Mouse (Mus musculus) lung, postnatal 0 days (tissue): Measurements from ENCODE around the gene Lrmda. TPM values are rescaled to one million over a fixed set of nuclear protein-coding genes. Genes with fewer than 3 reads are reported as not detected.

Experiments
- ATAC-seq: fragments of 200-750 bp; cut with Nextera tagmentation; 2 replicates; pipeline ENCODE4 v1.8.0; 2017; ENCODE audit warnings: moderate library complexity
- DNase-seq: peaks from one replicate; pipeline ENCODE4 v3.0.0-alpha.2; 2016; ENCODE audit warnings: low spot score
- H3K27ac ChIP-seq: fragments of 300-500 bp; sonication (generic); 2 replicates; pipeline ENCODE4 v1.5.1; 2014; ENCODE audit warnings: antibody characterized with exemption, mild to moderate bottlenecking, low read length, mixed read lengths
- H3K27me3 ChIP-seq: fragments of 300-500 bp; sonication (generic); replicated peaks from 2 replicates; pipeline ENCODE4 v1.6.1; 2014; ENCODE audit warnings: low read length, mixed read lengths; ENCODE audit not compliant: insufficient read depth
- H3K36me3 ChIP-seq: fragments of 300-500 bp; sonication (generic); 2 replicates; pipeline ENCODE4 v1.6.1; 2014; ENCODE audit warnings: low read length, mixed read lengths; ENCODE audit not compliant: insufficient read depth
- H3K4me1 ChIP-seq: fragments of 300-500 bp; sonication (generic); 2 replicates; pipeline ENCODE4 v1.6.1; 2014; ENCODE audit warnings: antibody characterized with exemption, low read depth, low read length, mixed read lengths; ENCODE audit not compliant: insufficient read depth
- H3K4me2 ChIP-seq: fragments of 300-500 bp; sonication (generic); replicated peaks from 2 replicates; pipeline ENCODE4 v1.6.1; 2014; ENCODE audit warnings: low read depth, mild to moderate bottlenecking, low read length, moderate library complexity, mixed read lengths
- H3K4me3 ChIP-seq: fragments of 300-500 bp; sonication (generic); 2 replicates; pipeline ENCODE4 v1.5.1; 2014; ENCODE audit warnings: low read depth, low read length
- H3K9ac ChIP-seq: fragments of 300-500 bp; sonication (generic); replicated peaks from 2 replicates; pipeline ENCODE4 v1.6.1; 2014; ENCODE audit warnings: low read depth, mild to moderate bottlenecking
- H3K9me3 ChIP-seq: fragments of 300-500 bp; sonication (generic); 2 replicates; pipeline ENCODE4 v1.6.1; 2016; ENCODE audit warnings: low read length, mixed read lengths
- CTCF ChIP-seq: IDR thresholded peaks from 2 replicates; pipeline ENCODE4 v1.5.1; 2016; ENCODE audit warnings: antibody characterized with exemption, mild to moderate bottlenecking
- EP300 ChIP-seq: IDR thresholded peaks from 2 replicates; pipeline ENCODE4 v1.6.1; 2016; ENCODE audit warnings: antibody characterized with exemption, mild to moderate bottlenecking, control low read depth
- WGBS: fragments of 180-500 bp; shearing (Covaris S2); extraction: QIAGEN DNeasy Blood & Tissue Kit; methylation state at CpG from one replicate; pipeline ENCODE4 v1.1.7; 2014; 5-methylcytosine and 5-hydroxymethylcytosine counted together
- polyA plus RNA-seq: library from polyadenylated mRNA; unstranded; fragments of >200 nt; fragmentation: Nextera tagmentation; extraction: Ambion mirVana; gene quantifications from 2 replicates; pipeline ENCODE4 v1.2.1, GENCODE M21; 2015

Gene Lrmda
- polyA plus RNA-seq, 1 experiment from 2014 or later, result 0.86 TPM

DNA sequence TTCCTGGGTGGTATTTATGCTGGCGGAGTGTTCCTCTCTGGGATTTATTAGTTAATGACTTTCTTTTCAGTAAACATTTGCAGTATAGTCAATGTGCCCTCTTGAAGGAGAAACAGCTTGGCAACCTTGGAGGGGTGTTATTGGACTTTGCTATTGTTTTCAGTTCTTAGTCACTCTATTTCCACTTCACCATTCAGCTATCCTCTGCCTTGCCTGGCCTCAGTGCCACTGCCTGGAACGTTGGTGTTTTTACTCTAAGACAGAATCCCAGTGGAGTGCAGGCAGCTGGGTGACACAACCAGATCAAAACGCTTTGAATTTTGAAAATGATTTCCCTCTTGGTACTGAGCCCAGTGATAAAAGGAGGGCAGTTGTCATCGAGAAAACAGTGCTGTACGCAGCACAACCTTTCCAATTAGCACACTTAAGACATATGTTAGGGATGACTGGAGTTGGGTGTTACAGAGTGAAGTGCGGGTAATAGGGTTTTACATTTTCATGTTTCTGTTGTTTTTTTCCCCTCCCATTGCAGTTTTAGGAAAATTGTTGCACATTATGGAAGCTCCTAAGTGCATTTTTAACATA, 345.4 kb downstream of the Lrmda start:
- DNase-seq, result peak; percentile 9
- H3K36me3 ChIP-seq, result no peaks in the 10 kb centered on the region
- no peak overlapping the region for H3K9ac ChIP-seq
- H3K4me2 ChIP-seq, result no peak overlapping the region
- no peaks in the 10 kb centered on the region for H3K4me1 ChIP-seq
- TF ChIP-seq EP300 (no peak), CTCF (no peak)
- H3K4me3 ChIP-seq, result no peak overlapping the region
- WGBS, result 52% methylated on average over 6 of the region's 6 CpGs
- H3K9me3 ChIP-seq, result no peaks in the 10 kb centered on the region
- H3K27me3 ChIP-seq, result no peaks in the 10 kb centered on the region
- ATAC-seq, result no peak
- no peak overlapping the region for H3K27ac ChIP-seq

DNA sequence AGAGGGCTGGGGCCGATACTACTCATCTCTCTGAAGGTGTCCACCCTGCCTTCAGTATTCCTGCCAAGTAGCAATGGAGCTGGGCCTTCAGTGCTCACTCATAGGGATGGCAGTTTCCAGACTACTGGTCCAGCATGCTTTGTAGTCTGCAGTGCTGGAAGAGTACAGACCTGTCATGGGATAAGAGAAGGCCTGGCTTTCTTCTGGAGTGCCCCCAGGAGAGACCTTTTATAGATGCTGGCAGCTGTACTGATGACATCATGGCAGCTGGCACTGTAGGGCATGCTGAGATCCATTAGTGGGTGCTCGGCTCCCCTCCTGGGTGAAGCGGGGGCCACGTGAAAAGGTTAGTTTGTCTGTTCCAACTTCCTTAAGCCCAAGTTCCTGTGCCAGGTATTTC, 348.1 kb downstream of the Lrmda start:
- no peak overlapping the region for H3K4me2 ChIP-seq
- DNase-seq (no peak), ATAC-seq (no peak)
- 79% methylated on average over 4 of the region's 4 CpGs for WGBS
- TF ChIP-seq CTCF, result no peak
- TF ChIP-seq EP300, result no peak
- no peaks in the 10 kb centered on the region for H3K9me3 ChIP-seq
- no peak overlapping the region for H3K4me3 ChIP-seq
- no peak overlapping the region for H3K9ac ChIP-seq
- H3K36me3 ChIP-seq, result no peaks in the 10 kb centered on the region
- no peaks in the 10 kb centered on the region for H3K27me3 ChIP-seq
- H3K4me1 ChIP-seq, result no peaks in the 10 kb centered on the region
- no peak overlapping the region for H3K27ac ChIP-seq

DNA sequence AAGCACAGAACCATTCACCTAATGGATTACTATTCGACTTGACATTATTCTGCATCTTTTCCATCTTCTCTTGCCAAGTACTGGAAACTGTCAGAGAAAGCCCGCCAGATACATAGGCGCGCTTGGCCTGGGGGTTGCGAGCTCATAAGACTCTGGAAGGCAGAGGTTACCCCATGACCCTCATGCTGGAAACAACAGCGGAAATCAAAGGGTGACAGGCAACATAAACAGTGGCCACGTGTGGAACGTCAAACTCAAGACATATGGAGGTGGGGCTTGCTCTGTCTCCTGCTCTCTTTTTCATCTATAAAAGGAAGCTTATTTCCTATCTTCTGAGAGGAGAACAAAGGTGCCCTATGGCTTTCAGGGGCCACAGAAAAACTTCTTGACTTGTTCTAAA, 351.6 kb downstream of the Lrmda start:
- 31% methylated on average over 8 of the region's 8 CpGs for WGBS

GRCm38 (mm10) chr14:22372666-22373360, 353.3 kb downstream of the Lrmda start:
- Histone ChIP-seq H3K27ac (no peak overlapping the region), H3K4me2 (no peak overlapping the region), H3K9ac (no peak overlapping the region), H3K4me3 (no peak overlapping the region), H3K4me1 (no peaks in the 10 kb centered on the region), H3K9me3 (no peaks in the 10 kb centered on the region), H3K27me3 (no peaks in the 10 kb centered on the region), H3K36me3 (no peaks in the 10 kb centered on the region)
- ATAC-seq (no peak), DNase-seq (no peak)
- 79% methylated on average over 9 of the region's 9 CpGs for WGBS
- TF ChIP-seq EP300 (no peak), CTCF (no peak)

More for the DNA sequence above, 351.6 kb downstream of the Lrmda start:
- H3K4me2 ChIP-seq, result no peak overlapping the region
- no peak for TF ChIP-seq EP300
- no peak for TF ChIP-seq CTCF
- no peaks in the 10 kb centered on the region for H3K4me1 ChIP-seq
- H3K27ac ChIP-seq, result no peak overlapping the region
- H3K9ac ChIP-seq, result no peak overlapping the region
- H3K36me3 ChIP-seq, result no peaks in the 10 kb centered on the region
- H3K4me3 ChIP-seq, result no peak overlapping the region
- DNase-seq, result peak; percentile 25
- H3K27me3 ChIP-seq, result no peaks in the 10 kb centered on the region
- ATAC-seq, result peak; percentile 30; the same call in 1 of the 2 replicates
- H3K9me3 ChIP-seq, result no peaks in the 10 kb centered on the region

DNA sequence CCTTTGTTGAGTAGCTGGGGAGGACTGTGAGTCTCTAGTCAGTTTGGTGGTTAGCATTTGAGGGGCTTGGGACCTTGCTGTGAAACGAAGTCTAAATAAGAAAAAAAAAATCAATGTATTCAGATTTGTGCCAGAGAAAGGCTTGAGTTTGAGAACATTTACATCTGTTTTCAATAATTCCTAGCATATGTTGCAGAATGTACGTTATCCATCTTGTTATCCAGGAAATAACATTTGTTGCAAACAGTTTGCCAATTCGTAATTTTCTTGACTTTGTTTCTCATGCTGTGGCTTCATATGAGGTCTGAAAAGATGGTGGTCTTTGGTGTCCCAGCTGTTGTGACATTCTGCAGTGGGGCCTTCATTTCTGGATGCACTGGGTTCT, 353.8 kb downstream of the Lrmda start:
- 72% methylated on average over 3 of the region's 3 CpGs for WGBS
- Histone ChIP-seq H3K9me3 (no peaks in the 10 kb centered on the region), H3K9ac (no peak overlapping the region), H3K27ac (no peak overlapping the region), H3K36me3 (no peaks in the 10 kb centered on the region), H3K27me3 (no peaks in the 10 kb centered on the region), H3K4me2 (no peak overlapping the region), H3K4me3 (no peak overlapping the region), H3K4me1 (no peaks in the 10 kb centered on the region)
- DNase-seq (no peak), ATAC-seq (no peak)
- TF ChIP-seq CTCF (no peak), EP300 (no peak)

- Histone ChIP-seq H3K27ac (no peak overlapping the region), H3K27me3 (no peaks in the 10 kb centered on the region), H3K36me3 (no peaks in the 10 kb centered on the region), H3K9me3 (no peaks in the 10 kb centered on the region), H3K4me1 (no peaks in the 10 kb centered on the region), H3K9ac (no peak overlapping the region), H3K4me2 (no peak overlapping the region), H3K4me3 (no peak overlapping the region)
- 63% methylated on average over 1 of the region's 1 CpGs for WGBS
- no peak for ATAC-seq
- DNase-seq, result no peak
- TF ChIP-seq EP300, result no peak
- TF ChIP-seq CTCF, result no peak
Observed at GRCm38 (mm10) chr14:22377148-22377547, 357.6 kb downstream of the Lrmda start.
